Mouse (Mus musculus) intestine, postnatal 0 days (tissue): ENCODE data around the gene Lsm2. TPM values are rescaled to one million over a fixed set of nuclear protein-coding genes. Genes with fewer than 3 reads are reported as not detected.

ENCODE experiments used
- ATAC-seq: fragments of 200-750 bp; cut with Nextera tagmentation; 2 replicates; pipeline ENCODE4 v1.8.0; 2017; ENCODE audit warnings: mild to moderate bottlenecking, moderate TSS enrichment, moderate library complexity
- H3K27ac ChIP-seq: fragments of 300-500 bp; sonication (generic); 2 replicates; pipeline ENCODE4 v1.5.1; 2014; ENCODE audit warnings: mild to moderate bottlenecking, low read depth, low read length, moderate library complexity
- H3K27me3 ChIP-seq: fragments of 300-500 bp; sonication (generic); replicated peaks from 2 replicates; pipeline ENCODE4 v1.6.1; 2014; ENCODE audit warnings: low read length, mixed read lengths; ENCODE audit not compliant: control insufficient read depth, insufficient read depth
- H3K36me3 ChIP-seq: fragments of 300-500 bp; sonication (generic); 2 replicates; pipeline ENCODE4 v1.6.1; 2014; ENCODE audit warnings: mild to moderate bottlenecking, moderate library complexity; ENCODE audit not compliant: control insufficient read depth, insufficient read depth
- H3K4me1 ChIP-seq: fragments of 300-500 bp; sonication (generic); replicated peaks from 2 replicates; pipeline ENCODE4 v1.6.1; 2014; ENCODE audit warnings: antibody characterized with exemption, low read length, mixed read lengths; ENCODE audit not compliant: control insufficient read depth, insufficient read depth
- H3K4me2 ChIP-seq: fragments of 300-500 bp; sonication (generic); replicated peaks from 2 replicates; pipeline ENCODE4 v1.6.1; 2014; ENCODE audit warnings: low read depth, mild to moderate bottlenecking, moderate library complexity
- H3K4me3 ChIP-seq: fragments of 300-500 bp; sonication (generic); 2 replicates; pipeline ENCODE4 v1.5.1; 2014; ENCODE audit warnings: low read depth, low read length
- H3K9ac ChIP-seq: fragments of 300-500 bp; sonication (generic); 2 replicates; pipeline ENCODE4 v1.6.1; 2014; ENCODE audit warnings: mild to moderate bottlenecking, low read depth, low read length
- H3K9me3 ChIP-seq: fragments of 300-500 bp; sonication (generic); 2 replicates; pipeline ENCODE4 v1.6.1; 2016; ENCODE audit warnings: mixed run types; ENCODE audit not compliant: control insufficient read depth
- CTCF ChIP-seq: sonication (generic); IDR thresholded peaks from 2 replicates; pipeline ENCODE4 v1.5.1; 2016; ENCODE audit warnings: low read depth, mild to moderate bottlenecking, control low read depth, antibody characterized with exemption, moderate library complexity
- whole genome bisulfite sequencing: fragments of 180-500 bp; shearing (Covaris S2); extraction: QIAGEN DNeasy Blood & Tissue Kit; methylation state at CpG from one replicate; pipeline ENCODE4 v1.1.7; 2014; 5-methylcytosine and 5-hydroxymethylcytosine counted together
- polyA plus RNA-seq: library from polyadenylated mRNA; unstranded; fragments of >200 nt; fragmentation: Nextera tagmentation; extraction: Ambion mirVana; gene quantifications from 2 replicates; pipeline ENCODE4 v1.2.1, GENCODE M21; 2015

The Lsm2 gene
- polyA plus RNA-seq, 1 experiment from 2014 or later: 76.6 TPM

GRCm38 (mm10) chr17:35016376-35016775 lies 34.7 kb downstream of the Lsm2 start, which contains the start of gene Vwa7:
Gene Vwa7, plus strand, starts transcription at chr17:35016579.
- ATAC-seq: 0 out of 2 replicates have a peak, but pooled peaks have one; percentile 8
- no peaks in the 10 kb centered on the region for H3K9me3 ChIP-seq
- no peak within 1 kb of the TSS for H3K4me3 ChIP-seq
- WGBS: 41% methylated on average over 12 of the region's 12 CpGs
- no peaks in the 10 kb centered on the region for H3K27me3 ChIP-seq
- no peak within 1 kb of the TSS for H3K9ac ChIP-seq
- H3K27ac ChIP-seq: peak within 1 kb of the TSS; percentile 46
- peaks cover 6% of the 10 kb centered on the region for H3K4me1 ChIP-seq
- peaks cover 50% of the 10 kb centered on the region for H3K36me3 ChIP-seq
- TF ChIP-seq CTCF: no peak
- H3K4me2 ChIP-seq: 0 out of 2 replicates have a peak within 1 kb of the TSS, but pooled peaks have one; percentile 9

GRCm38 (mm10) chr17:35016791-35017705 lies 35.4 kb downstream of the Lsm2 start:
- no peaks in the 10 kb centered on the region for H3K27me3 ChIP-seq
- TF ChIP-seq CTCF: no peak
- H3K36me3 ChIP-seq: peaks cover 44% of the 10 kb centered on the region
- no peak overlapping the region for H3K4me3 ChIP-seq
- no peak overlapping the region for H3K27ac ChIP-seq
- 0 out of 2 replicates have a peak overlapping the region, but pooled peaks have one; percentile 9 for H3K4me2 ChIP-seq
- ATAC-seq: peak; percentile 14; the same call in 1 of the 2 replicates
- WGBS: 69% methylated on average over 10 of the region's 10 CpGs
- H3K9ac ChIP-seq: no peak overlapping the region
- peaks cover 6% of the 10 kb centered on the region for H3K4me1 ChIP-seq
- no peaks in the 10 kb centered on the region for H3K9me3 ChIP-seq

- H3K4me3 ChIP-seq: no peak overlapping the region
- H3K4me2 ChIP-seq: no peak overlapping the region
- H3K27ac ChIP-seq: no peak overlapping the region
- no peak for ATAC-seq
- TF ChIP-seq CTCF: no peak
- peaks cover 6% of the 10 kb centered on the region for H3K4me1 ChIP-seq
- H3K9ac ChIP-seq: no peak overlapping the region
- H3K27me3 ChIP-seq: no peaks in the 10 kb centered on the region
- 71% methylated on average over 14 of the region's 14 CpGs for WGBS
- peaks cover 37% of the 10 kb centered on the region for H3K36me3 ChIP-seq
- H3K9me3 ChIP-seq: no peaks in the 10 kb centered on the region
Measured at GRCm38 (mm10) chr17:35017706-35018030, 36.0 kb downstream of the Lsm2 start.

GRCm38 (mm10) chr17:35018171-35018570 lies 36.5 kb downstream of the Lsm2 start:
- H3K9ac ChIP-seq: no peak overlapping the region
- 68% methylated on average over 3 of the region's 3 CpGs for WGBS

GRCm38 (mm10) chr17:35019894-35020293 lies 38.2 kb downstream of the Lsm2 start:
- H3K9ac ChIP-seq: no peak overlapping the region
- peaks cover 15% of the 10 kb centered on the region for H3K36me3 ChIP-seq
- WGBS: 87% methylated on average over 11 of the region's 11 CpGs
- no peak for ATAC-seq
- TF ChIP-seq CTCF: no peak
- H3K4me3 ChIP-seq: no peak overlapping the region
- H3K9me3 ChIP-seq: no peaks in the 10 kb centered on the region
- no peaks in the 10 kb centered on the region for H3K27me3 ChIP-seq
- H3K4me2 ChIP-seq: no peak overlapping the region
- H3K27ac ChIP-seq: no peak overlapping the region
- H3K4me1 ChIP-seq: peaks cover 6% of the 10 kb centered on the region

More at GRCm38 (mm10) chr17:35018171-35018570, 36.5 kb downstream of the Lsm2 start:
- Histone ChIP-seq H3K4me3 (no peak overlapping the region), H3K36me3 (peaks cover 32% of the 10 kb centered on the region), H3K4me1 (peaks cover 6% of the 10 kb centered on the region), H3K27ac (no peak overlapping the region), H3K9me3 (no peaks in the 10 kb centered on the region), H3K27me3 (no peaks in the 10 kb centered on the region), H3K4me2 (no peak overlapping the region)
- TF ChIP-seq CTCF: no peak
- ATAC-seq: no peak

- ATAC-seq: no peak
- no peaks in the 10 kb centered on the region for H3K27me3 ChIP-seq
- H3K27ac ChIP-seq: no peak overlapping the region
- H3K9me3 ChIP-seq: no peaks in the 10 kb centered on the region
- no peak overlapping the region for H3K4me3 ChIP-seq
- H3K4me2 ChIP-seq: no peak overlapping the region
- no peak overlapping the region for H3K9ac ChIP-seq
- 77% methylated on average over 8 of the region's 8 CpGs for WGBS
- H3K4me1 ChIP-seq: peaks cover 6% of the 10 kb centered on the region
- peaks cover 9% of the 10 kb centered on the region for H3K36me3 ChIP-seq
- TF ChIP-seq CTCF: no peak
Measured at GRCm38 (mm10) chr17:35020551-35020950, 38.9 kb downstream of the Lsm2 start.
